Mouse (Mus musculus) mature B cell (primary cell): ENCODE results near the gene Emilin1.

Experiments used
- in situ Hi-C: fragments of 300-500 bp; cut with MboI; formaldehyde crosslinking; loops from 2 replicates; pipeline ENCODE4 v1.14.3; 2019

Gene Emilin1

DNA sequence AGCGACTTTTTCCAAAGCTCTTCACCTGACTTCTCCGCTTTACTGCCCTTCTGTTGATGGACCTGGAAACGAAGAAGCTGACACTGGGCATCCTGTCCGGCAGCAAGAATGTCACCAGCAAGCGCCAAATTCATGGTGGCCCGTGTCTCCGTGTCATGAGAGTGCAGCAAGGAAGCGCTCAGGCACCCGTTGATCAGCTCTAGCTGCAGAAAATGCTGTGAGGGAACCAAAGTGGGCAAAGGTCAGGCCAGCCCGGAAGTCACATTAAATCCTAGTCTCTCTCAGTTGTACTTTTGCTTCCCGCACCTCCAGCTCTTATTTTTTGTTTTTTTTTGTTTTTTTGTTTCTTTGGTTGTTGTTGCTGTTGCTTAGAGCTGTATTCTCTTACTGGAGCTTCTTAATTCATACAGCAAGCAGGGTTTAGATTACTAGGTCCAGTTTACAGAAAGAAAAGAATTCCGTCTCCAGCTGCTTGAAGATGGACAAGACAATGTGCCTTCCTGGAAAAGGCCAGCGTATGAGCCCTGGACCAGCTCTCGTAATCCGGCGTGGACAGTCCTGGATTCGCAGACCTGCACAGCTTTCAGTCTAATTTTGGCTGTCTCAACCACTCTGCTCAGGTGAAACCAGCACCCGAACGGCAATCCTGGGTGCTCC, 46.1 kb downstream of the Emilin1 start:
- in situ Hi-C loops: no loop called here

- in situ Hi-C loops: no loop called here
Measured at GRCm38 (mm10) chr5:30959966-30960501, 46.8 kb downstream of the Emilin1 start, which contains the start of gene Preb. Gene Preb (minus strand): TSS chr5:30960361.

DNA sequence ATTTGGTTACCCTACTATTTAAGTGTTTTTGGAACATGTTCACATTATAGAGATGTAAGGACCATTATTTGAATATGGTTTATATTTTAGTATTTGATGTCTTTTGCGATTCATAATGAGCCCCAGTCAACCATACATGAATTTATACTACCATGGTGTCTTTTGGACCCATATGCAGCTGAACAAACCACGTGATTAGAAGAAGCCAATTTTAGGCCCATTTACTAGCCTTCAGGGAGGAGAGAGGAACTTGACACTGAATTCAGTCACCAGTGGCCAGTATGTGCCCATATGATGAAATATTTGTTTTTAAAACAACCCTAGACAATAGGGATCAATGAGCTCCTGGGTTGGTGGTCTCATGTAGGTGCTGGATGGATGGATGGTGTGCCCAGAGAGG, 47.6 kb downstream of the Emilin1 start:
- in situ Hi-C loops: no loop called here

- in situ Hi-C loops: no loop called here
Measured at GRCm38 (mm10) chr5:30961545-30962505, 48.6 kb downstream of the Emilin1 start.

GRCm38 (mm10) chr5:30963916-30964315, 50.7 kb downstream of the Emilin1 start:
- in situ Hi-C loops: no loop called here

DNA sequence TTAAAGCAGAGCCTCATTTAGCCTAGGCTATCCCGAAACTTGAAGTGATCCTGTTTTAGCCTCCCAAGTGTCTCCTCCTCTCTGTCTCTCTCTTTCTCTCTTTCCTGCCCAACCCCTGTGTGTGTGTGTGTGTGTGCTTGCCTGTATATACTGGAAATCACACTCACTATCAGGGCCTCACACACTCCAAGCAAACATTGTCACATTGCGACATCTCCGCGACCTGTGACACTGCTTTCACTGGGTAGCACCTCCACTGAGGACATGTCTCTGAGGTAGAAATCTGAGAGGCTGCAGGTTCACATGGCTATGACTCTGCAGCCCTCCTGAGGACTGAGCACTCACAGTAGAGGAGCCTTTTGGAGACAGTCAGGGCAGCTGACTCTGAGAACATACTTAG, 53.0 kb downstream of the Emilin1 start:
- in situ Hi-C loops: no loop called here

GRCm38 (mm10) chr5:30968416-30968815, 55.2 kb downstream of the Emilin1 start, which contains the start of gene Tcf23:
Gene Tcf23 (plus strand): TSS chr5:30968662.
- in situ Hi-C loops: no loop called here

- in situ Hi-C loops: no loop called here
Measured at GRCm38 (mm10) chr5:30969440-30969839, 56.2 kb downstream of the Emilin1 start.
